Mouse (Mus musculus) monocyte, adult 5-6 weeks (primary cell): ENCODE data around the gene Pgk2. TPM values are rescaled to one million over a fixed set of nuclear protein-coding genes. Genes with fewer than 3 reads are reported as not detected.
"Not testable (repeated sequence)": the region's sequence is repeated elsewhere in the genome, so short reads cannot be mapped to it uniquely, and the experiment has no call there.

Experiments used
- ATAC-seq: fragments of 153-309, 156-312 bp; replicated peaks from 2 replicates; pipeline ENCODE4 v1.8.0; 2017; ENCODE audit warnings: mild to moderate bottlenecking; ENCODE audit not compliant: low TSS enrichment, insufficient number of reproducible peaks, severe bottlenecking, poor library complexity, low FRiP score
- total RNA-seq: library from RNA; stranded (forward); fragments of 200-1000, 200-491, 200-594 nt; gene quantifications from 3 replicates; pipeline ENCODE4 v1.2.3, GENCODE M21; 2017

Pgk2 gene
- not detected in 3 replicates for total RNA-seq

DNA sequence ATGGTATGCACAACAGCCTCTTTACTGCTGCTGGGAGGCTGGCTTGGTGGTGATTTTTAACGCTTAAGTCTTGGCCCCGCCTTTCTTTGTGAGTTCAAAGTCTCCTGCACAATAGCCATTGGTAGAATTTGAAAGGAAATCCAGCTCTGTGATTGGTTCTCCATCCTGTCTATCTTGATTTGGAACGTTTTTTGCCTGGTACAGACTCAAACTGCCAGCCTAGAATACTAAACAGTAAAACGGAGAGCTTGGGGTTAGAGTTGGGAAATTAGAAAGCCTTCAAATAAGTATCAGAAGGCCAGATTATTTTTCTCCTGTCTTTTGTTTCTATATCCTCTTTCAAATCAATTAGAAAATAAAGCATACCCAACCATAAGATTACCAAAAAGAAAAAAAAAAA lies at the start of gene Pgk2:
TSS of gene Pgk2 (minus strand) at position 101 of the 400 bp plus-strand sequence.
- ATAC-seq = no peak

DNA sequence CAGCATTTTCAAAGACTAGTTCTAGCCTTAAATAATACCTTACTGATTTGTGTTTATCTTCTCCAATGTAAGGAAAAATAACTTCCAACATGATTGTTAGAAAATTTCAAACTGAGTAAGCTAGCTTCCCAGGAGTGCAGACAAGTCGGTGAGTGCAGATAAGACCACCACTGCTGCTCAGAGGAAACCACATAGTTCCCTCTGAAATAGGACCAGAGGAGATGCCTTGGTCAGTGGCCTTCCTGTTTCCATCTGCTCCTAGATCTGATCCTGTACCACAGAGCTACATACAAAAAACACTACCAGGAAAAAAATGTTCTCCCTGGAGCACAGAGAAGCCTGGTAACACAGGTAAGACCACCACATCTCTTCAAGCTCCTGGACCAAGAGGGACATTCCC lies 44.0 kb upstream of the Pgk2 start:
- ATAC-seq = no peak

DNA sequence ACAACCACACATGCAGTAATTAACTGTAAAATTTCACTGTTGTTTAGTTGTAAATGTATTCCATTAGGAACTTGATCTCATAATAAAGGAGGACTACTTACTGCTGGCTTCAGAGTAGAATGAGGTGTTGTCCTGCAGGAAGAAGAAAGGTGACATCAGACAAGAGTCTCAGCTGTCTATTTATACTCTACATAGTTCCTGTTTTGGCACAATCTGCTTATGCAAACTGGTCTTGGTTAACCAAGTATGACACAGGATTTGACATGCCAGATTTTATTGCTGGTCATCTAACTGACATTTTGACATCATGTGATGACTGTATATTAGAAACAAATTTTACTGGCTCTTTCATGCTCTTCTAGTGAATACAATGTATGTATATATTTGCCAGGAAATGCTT lies 33.7 kb upstream of the Pgk2 start, which contains the start of gene Crisp3:
TSS of gene Crisp3 (minus strand) at position 154 of the 400 bp plus-strand sequence.
- ATAC-seq = no peak

DNA sequence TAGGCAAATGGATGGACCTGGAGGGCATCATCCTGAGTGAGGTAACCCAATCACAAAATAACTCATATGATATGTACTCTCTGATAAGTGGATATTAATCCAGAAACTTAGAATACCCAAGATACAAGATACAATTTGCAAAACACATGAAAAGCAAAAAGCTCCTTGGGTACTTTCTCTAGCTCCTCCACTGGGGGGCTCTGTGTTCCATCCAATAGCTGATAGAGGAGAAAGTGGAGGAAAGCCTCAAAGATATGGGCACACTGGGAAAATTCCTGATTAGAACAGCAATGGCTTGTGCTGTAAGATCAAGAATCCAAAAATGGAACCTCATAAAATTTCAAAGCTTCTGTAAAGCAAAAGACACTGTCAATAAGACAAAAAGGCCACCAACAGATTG lies 6.6 kb downstream of the Pgk2 start:
- not testable (repeated sequence) for ATAC-seq

DNA sequence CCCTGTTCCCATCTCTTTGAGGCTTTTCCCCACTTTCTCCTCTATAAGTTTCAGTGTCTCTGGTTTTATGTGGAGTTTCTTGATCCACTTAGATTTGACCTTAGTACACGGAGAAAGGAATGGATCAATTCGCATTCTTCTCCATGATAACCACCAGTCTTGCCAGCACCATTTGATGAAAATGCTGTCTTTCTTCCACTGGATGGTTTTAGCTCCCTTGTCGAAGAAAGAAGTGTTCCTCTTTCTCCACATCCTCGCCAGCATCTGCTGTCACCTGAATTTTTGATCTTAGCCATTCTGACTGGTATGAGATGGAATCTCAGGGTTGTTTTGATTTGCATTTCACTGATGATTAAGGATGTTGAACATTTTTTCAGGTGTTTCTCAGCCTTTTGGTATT lies 18.2 kb downstream of the Pgk2 start:
- not testable (repeated sequence) for ATAC-seq

DNA sequence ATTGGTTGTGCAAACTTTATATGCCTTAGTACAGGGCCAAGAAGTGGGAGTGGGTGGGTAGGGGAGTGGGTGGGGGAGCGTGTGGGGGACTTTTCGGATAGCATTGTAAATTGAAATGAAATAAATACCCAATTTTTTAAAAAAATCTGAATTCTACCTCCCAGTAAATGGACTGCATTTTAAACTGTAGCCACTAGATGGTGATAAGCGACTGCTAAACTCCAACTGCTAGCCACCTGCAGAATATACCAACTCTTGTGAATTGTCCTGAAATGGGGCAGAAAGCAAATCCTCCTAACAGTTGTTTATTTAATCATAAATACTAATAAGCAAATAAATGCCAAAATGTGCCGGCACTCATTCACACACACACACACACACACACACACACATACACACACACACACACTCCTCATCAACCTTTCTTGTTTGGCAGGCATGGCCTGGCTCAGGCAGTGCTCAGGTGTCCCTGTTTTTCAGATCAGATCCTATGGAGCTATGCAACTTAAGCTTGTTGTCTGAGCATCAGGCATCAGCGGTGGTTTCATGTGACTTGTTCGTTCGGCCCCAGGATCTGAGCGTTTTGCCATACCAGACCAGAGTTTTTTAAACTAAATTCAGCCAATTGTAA lies 50.6 kb downstream of the Pgk2 start:
- ATAC-seq = not testable (repeated sequence)

Other genes starting within 250 kb of the Pgk2 start
- gene AC192777.2, start 113.2 kb downstream of the Pgk2 start, total RNA-seq = not detected in 3 replicates
- gene Crisp3, start 33.6 kb upstream of the Pgk2 start, total RNA-seq = 0.58 TPM in 1 of 3 replicates, not detected in the others
- gene Crisp1, start 110.6 kb upstream of the Pgk2 start, total RNA-seq = 0.49 TPM in 1 of 3 replicates, not detected in the others